Mouse (Mus musculus) gastrocnemius, postnatal 14 days (tissue): ENCODE results near the gene Dnal4. TPM values are rescaled to one million over a fixed set of nuclear protein-coding genes. Genes with fewer than 3 reads are reported as not detected.
"Not testable (repeated sequence)": the region's sequence is repeated elsewhere in the genome, so short reads cannot be mapped to it uniquely, and the experiment has no call there.

Experiments
- DNase-seq: peaks from one replicate; pipeline ENCODE4 v3.0.0; 2021; ENCODE audit warnings: mixed read lengths
- intact Hi-C: fragments of 180-260 bp; cut with DNase I; formaldehyde crosslinking; loops from one replicate; pipeline ENCODE4 v1.15.1; 2025; ENCODE audit warnings: low total_unique reads
- long read RNA-seq, 2 experiments: library from polyadenylated mRNA; stranded (forward); transcript quantifications; one replicate each; pipeline ENCODE4 v2.0.0; 2021
- total RNA-seq, 2 experiments: library from RNA; stranded (reverse); gene quantifications; 2 replicates each; pipeline ENCODE4 v1.2.3; 2021

The Dnal4 gene
- 1 to 10 TPM; 7.4 to 7.6 TPM for total RNA-seq
- long read RNA-seq, experiment 1, transcript Dnal4-201 (4 exons, 1,472 nt): major isoform, 8 of 13 reads
- long read RNA-seq, experiment 1, partial matches to known transcripts: 3 of 13 reads
- long read RNA-seq, experiment 1, other reads (novel, unspliced or antisense): 2 of 13 reads
- long read RNA-seq, experiment 2, transcript Dnal4-201 (4 exons, 1,472 nt): major isoform, 8 of 13 reads
- long read RNA-seq, experiment 2, partial matches to known transcripts: 1 of 13 reads
- long read RNA-seq, experiment 2, other reads (novel, unspliced or antisense): 1 of 13 reads

DNA sequence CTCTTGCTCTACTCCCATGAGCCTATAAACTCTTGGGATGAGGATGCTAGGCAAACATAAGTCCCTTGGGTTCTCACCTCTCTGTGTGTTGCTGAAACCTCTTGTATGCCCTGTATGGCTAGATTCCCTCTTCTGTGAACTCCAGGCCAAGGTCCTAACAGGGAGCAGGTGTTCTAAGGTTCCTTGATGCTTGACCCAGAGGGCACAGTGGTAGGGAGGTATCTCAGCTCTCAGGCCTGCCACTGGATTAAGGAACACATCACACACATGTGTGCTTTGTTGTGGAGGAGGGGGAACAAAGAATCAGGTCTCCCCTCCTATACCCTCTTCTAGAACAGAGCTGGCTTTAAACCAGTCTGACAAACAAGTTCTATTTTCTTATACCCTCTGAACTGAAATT lies at the start of gene Dnal4:
Gene Dnal4, minus strand, starts transcription at position 101 of the 400 bp plus-strand sequence.
- intact Hi-C loops: no loop called here

DNA sequence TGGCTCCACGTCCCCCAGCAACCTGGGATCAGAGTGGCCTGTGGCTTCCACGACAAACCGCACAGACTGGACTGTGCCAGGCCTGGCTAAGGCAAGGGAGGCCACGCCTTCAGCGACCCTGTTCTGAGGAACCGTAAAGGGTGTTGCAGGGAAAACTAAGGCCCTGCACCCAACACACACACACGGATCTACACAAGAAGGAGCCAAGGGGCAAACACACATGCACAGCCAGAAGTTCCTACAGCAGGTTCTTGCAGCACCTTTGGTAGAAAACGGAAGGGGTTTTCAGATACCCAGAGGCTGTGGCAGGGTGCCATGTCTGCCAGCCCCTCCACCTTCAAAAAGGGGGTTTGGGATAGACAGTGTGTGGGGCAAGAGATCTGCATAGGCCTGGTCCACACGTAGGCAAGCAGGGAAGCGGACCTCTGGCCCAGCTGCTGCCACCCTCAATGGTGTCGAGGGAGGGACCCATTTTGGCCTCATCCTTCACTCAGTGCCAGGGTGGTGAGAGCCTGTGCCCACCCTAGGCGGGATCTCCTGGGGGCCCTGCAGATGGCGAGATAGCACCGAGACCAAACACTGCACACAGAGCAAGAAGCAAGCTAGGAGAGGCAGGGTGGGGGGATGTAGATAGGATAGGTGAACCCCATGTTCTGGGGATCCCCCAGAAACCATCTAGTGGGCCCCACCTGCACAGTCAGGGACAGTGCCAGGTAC lies 49.6 kb upstream of the Dnal4 start:
- intact Hi-C loops: no loop called here
- DNase-seq: no peak

More for the DNA sequence above, at the start of gene Dnal4:
- DNase-seq: no peak

DNA sequence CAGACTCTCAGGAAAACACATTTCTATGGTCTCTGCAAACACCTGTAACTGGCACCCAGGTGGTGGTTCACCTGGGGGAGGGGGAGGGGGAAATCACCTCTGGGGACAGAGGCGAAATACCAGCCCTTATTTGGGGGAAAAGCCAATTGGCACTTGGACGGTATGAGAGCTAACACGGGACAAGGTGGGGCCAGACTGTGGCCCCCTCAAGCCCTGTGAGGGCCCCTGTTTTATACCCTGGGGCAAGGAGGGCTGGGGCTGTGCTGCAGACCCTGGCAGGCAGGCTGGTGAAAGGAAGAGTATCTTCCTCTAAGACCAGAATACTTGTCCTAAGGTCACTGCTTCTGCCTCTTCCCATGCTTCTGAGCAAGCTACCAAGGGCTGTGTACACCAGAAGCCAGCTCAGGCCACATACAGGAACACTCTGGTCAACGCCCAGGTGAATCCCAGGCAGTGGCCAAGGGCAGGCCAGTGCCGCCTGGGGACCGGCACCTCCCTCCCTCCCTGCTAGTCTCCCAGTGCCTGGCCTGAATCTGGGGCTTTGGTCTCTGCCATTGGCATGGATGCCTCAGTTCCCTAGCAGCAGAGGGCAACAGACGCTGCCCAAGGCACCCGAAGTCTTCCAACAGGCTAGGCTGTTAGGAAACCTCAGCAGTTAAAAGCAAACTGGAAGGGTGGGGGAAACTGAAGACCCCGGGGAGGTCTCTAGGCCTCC lies 48.7 kb upstream of the Dnal4 start:
- intact Hi-C loops: no loop called here
- no peak for DNase-seq

DNA sequence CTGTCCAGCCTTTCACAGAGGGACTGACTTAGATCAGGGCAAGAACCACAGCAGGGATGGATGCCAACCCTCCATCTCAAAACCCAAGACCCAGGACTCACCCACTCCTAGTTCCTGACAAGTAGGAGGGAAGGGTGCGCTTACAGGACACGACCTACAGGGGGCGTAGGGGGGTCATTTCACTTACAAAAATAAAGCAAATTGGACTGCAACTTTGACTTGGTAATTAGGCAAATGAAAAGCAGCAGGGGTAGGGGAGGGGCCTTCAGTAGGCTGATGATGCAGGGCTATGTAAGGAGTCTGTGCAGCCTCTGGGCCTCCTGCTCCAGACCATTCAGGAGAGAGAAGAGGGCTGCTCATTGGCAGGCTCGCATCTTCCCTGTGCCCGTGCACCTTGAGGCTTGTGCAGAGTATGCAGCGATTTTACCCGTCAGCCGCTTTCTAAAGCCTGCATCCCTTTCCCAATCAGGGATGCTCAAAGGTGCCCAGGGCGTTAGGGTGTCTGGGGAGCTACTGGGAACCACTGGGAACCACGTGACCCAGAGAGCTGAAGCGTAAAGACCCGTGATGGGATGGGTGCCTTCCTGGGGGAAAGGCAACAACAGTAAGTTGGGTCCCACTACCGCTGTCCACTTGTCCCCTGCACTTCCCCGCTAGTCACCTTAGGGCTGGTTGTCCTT lies 47.6 kb upstream of the Dnal4 start:
- no peak for DNase-seq
- intact Hi-C loops: no loop called here

DNA sequence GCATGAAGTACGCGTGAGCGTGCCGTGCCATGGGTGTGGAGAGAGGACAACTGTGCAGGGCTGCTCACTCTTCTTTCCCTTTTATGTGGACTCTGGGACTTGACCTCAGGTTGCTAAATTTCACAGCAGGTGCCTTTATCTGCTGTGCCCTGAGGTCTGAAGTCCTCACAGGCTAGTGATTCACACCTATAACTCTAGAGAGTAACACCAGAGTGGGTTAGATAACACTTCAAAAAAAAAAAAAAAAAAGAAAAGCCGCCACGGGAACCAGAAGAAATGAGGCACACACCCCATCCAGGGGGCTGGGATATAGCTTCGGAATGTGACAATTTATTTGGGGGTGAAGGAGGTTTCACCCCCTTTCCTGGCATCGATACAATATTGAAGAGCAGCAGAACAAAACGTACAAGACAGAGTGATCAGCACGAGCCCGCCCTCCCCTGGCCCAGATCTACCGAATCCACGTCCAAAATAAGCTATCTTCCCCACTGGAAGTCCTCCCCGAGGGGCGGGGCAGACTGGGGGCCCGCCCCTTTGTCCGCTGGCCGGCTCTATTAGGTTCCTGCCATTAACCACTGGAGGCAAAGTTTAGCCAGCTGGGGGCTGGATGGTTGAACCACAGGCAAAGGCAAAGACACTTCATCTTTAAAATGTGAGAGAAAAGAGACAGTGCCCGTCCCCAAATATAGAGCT lies 46.1 kb upstream of the Dnal4 start:
- peak; percentile 75 for DNase-seq
- intact Hi-C loops: no loop called here

DNA sequence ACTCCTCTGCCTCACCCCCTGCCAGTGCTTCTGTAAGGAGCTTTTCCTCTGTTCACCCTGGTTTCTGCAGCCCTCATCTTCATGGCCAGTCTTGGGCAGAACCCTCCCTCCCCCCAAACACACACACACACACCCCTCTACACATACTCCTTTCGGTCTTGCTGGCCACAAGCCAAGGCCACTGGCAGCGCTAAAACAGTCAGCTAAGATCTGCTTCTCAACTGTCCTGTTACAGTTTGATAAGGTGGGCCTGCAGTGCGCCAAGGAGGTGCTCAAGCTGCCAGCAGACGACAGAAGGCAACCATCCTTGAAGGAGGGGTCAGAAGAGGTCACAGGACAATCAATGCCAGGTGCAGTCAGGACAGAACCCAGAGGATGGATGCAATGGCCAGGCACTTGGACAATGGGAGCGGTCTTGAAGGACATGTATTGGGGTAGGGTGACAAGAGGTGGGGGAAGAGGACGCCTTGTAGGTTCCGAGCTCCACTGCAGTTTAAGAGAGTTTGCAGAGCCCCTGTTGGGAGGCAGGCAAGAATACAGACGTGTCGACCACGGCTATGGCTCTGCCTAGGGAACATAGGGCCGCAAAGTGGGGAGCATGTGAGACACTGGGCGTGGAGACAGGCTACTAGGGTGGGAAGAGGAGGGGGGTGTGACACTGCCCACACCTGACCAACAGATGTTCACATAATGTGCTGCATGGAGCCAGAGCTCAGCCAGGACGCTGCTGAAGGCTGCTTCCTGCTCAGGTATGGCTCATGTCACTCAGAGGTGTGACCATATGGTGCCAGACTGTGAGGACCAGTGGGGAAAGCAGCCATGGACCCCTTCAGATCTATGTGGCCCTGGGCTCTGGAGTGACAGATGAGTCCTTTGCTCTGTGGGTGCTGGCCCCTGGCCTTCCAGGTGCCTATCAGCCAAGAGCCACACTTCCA lies 44.9 kb upstream of the Dnal4 start:
- intact Hi-C loops: no loop called here
- no peak for DNase-seq

DNA sequence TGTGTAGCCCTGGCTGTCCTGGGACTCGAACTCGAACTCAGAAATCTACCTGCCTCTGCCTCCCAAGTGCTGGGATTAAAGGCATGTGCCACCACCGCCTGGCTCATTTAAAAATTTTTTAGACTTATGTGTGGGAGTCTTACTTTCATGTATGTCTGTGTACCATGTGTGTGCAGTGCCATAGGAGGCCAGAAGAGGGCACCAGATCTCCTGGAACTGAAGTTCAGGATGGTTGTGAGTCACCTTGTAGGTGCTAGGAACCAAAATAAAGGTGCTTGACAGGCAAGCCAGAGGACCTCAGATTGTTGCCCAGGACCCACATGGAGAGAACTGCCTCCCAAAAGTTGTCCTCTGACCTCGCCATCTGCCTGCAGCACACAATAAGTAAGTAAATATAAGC lies 40.7 kb upstream of the Dnal4 start:
- intact Hi-C loops: no loop called here

DNA sequence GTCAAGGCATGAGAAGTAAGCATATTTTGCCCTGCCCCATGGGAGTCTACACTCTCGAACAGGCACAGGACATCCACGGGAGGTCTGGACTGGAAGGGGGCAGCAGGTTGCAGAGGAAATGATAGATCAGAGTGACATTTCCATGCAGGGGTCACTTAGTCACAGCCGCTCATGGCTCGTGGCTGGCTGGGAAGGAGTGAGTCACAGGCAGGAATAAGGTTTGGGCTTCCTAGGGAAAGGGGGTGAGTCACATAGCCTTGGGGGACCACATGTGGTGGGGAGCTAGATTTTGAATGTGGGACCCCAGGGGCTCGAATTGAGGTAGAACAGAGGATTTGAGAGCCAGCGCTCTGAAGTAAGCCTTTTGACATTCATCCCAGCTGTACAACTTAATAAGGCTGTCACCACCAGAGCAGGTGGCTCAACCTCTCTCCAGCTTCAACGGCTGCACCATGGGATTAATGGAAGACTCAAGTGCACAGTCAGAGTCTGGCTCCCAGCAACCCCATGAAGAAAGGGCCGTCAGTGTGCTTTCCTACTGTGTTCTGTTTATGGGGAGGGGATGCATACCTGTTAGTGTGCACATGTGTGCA lies 36.1 kb upstream of the Dnal4 start:
- no peak for DNase-seq
- intact Hi-C loops: no loop called here

More for the DNA sequence above, 40.7 kb upstream of the Dnal4 start:
- no peak for DNase-seq

DNA sequence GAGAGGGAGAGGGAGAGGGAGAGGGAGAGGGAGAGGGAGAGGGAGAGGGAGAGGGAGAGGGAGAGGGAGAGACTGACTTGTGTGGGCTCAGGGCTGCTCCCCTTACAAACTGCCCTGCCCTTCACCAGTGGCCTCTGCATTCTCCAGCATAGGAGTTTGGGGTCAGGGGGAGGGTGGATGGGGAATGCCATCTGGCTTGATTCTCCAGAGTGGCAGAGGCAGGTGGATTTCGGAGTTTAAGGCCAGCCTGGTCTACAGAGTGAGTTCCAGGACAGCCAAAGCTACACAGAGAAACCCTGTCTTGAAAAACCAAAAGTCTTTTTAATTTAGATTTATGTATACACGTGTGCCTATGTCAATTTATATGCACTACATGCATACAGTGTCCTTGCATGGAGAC lies 35.2 kb upstream of the Dnal4 start:
- intact Hi-C loops, DNase-seq: not testable (repeated sequence)

DNA sequence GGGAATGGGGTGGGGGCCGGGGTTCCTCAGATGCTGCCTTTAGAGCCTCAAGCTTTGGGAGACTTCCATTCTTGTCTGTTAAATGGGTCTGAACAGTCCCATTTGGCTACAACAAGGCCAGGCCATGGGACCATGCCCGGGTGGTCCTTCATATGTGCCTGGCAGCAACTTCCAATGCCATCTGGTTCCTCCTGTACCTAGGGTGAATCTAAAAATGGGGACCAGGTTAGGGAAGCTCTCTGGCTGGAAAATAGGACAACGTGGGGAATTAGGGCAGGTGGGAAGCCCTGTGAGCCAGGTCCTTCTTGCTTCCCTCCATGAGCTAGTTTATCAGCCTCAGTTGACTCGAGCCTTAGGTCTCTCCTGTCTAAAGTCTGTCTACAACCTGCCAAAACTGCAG lies 33.3 kb upstream of the Dnal4 start:
- no peak for DNase-seq
- intact Hi-C loops: no loop called here

DNA sequence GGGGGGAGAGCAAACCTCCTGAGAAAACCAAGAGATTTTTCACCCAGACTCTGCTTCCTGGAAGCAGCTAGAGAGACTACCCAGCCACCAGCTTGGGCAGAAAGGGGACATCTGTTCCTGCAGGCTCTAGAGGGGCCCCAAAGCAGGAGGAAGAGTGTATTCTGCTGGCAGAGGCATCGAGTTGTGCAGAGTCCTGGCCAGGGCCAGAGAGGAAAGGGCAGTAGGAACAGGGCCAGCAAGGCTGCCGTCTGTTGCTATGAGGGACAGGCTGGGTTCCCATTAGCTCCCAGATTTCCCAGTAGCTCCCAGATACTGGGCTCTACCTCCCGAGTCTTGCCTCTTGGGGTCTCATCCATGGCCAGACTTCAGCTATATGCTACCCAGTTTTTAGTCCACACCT lies 32.4 kb upstream of the Dnal4 start:
- DNase-seq: no peak
- intact Hi-C loops: no loop called here

DNA sequence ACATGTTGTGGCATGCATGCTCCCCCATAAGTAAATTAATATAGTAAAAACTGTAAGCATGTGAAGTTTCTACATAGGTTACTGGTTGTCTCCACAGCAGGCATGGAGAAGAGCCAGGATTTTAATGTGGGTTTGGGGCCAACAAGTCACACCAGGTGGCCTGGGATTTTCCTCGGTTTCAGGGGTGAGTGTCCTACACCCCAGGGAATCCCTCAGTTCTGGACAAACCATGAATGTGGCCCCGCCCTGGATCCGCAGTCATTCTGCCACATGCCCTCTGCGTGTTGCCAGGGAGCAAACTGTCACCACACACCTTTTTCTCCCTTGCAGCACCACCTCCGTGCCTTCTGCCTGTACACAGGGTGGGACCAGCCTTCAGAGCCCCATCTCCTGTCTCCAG lies 31.0 kb upstream of the Dnal4 start:
- no peak for DNase-seq
- intact Hi-C loops: no loop called here

DNA sequence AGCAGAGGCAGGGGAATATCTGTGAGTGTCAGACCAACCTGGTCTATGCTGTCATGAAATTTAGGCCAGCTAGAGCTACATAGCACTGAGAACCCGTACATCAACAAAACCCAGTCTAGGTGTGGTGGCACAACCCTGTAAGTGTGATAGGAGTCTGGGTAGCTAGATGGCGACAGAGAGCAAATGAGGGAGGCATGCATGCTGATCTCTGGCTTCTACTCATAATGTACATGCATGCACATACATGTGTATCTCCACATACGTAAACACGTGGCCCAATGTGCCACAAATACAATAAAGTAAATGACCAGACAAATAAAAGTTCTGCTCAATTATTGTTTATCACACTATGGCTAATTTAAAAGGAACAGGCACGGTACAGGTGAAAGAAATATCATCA lies 30.5 kb upstream of the Dnal4 start:
- DNase-seq: no peak
- intact Hi-C loops: no loop called here

DNA sequence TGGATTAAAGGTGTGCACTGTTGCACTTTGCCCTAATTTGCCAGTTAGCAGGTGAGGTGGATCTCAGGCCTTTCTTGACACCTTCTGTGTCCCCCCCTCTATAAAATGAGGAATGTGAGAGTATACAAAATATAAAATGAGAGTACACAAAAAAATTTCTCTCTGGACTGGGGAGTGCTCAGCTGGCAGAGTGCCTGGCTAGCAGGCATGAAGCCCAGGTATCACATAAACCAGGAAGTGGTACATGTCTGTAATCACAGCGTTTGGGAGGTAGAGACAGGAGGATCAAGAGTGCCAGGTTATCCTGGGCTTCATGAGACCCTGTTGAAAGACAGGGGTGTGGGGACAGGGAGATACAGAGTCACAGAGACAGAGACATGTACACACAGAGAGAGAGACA lies 29.4 kb upstream of the Dnal4 start:
- no peak for DNase-seq

DNA sequence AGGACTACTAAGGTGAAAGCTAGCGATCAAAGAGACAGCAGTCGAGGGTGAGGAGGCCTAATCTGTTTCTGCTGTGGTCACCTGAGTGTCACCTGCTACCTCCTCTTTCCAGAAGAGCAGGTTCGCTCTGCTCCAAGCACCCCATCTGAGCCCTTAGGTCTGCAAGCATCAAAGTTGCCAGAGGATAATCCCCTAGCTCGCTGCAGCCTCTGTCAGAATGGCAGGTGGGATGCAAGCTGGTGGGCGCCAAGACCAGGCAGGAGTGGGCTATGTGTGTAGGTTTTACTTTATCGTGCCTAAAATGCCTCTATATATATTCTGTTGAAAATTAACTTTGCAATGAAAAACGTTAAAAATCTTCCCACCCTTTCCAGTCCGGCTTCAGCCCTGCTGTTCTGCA lies 27.6 kb upstream of the Dnal4 start:
- intact Hi-C loops: no loop called here
- DNase-seq: no peak

More for the DNA sequence above, 29.4 kb upstream of the Dnal4 start:
- intact Hi-C loops: no loop called here

DNA sequence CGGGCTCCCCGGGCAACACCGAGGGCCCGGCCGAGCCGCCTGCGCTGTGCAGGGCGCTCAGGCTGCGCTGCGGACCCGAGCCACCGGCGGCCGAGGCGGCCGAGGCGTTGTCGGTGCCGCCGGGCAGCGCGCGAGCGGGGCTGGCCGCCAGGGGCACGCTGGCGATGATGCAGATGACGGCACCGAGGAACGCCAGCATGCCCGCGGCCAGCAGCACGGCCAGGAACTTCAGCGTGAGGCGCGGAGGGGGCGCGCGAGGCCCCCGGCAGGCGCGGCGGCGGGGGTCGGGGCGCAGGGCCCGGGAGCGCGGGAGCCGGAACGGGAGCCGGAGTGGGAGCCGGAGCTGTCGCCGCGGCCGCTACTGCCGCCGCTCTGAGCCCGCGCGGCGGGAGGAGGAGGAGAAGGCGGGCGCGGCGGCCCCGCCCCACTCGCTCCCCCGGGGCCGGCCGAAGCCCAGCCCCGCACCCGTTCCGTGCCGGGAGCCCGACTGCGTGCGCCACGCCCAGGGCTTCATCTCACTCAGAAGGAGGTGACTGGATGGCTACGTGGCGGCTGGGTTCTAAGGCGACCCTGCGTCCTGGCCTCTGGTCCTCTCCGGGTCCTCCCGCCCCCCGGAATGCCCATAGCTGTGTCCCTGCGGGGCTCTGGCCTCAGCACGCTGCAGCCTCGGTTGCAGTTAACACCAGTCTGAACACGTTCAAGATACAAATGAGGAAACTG lies 26.9 kb upstream of the Dnal4 start, which contains the start of gene Nptxr:
Gene Nptxr, minus strand, starts transcription at position 415 of the 720 bp plus-strand sequence.
- DNase-seq: peak; percentile 43
- intact Hi-C loops: loop anchor here (5.0 kb wide), 1 partner anchor 713 kb away; no protein-coding TSS in a partner anchor
